Mouse (Mus musculus) heart, postnatal 0 days (tissue): ENCODE measurements around the gene Lin7a. TPM values are rescaled to one million over a fixed set of nuclear protein-coding genes. Genes with fewer than 3 reads are reported as not detected.

Source experiments
- ATAC-seq: fragments of 200-750 bp; cut with Nextera tagmentation; 2 replicates; pipeline ENCODE4 v1.8.0; 2017; ENCODE audit warnings: low read depth, moderate number of reproducible peaks, moderate library complexity; ENCODE audit not compliant: insufficient read depth
- DNase-seq: peaks from one replicate; pipeline ENCODE4 v3.0.0-alpha.2; 2016; ENCODE audit warnings: low spot score
- H3K27ac ChIP-seq: fragments of 300-500 bp; sonication (generic); 2 replicates; pipeline ENCODE4 v1.5.1; 2014; ENCODE audit warnings: low read depth, mild to moderate bottlenecking
- H3K27me3 ChIP-seq: fragments of 300-500 bp; sonication (generic); 2 replicates; pipeline ENCODE4 v1.6.1; 2014; ENCODE audit warnings: low read length, mixed read lengths; ENCODE audit not compliant: control insufficient read depth, insufficient read depth
- H3K36me3 ChIP-seq: fragments of 300-500 bp; sonication (generic); replicated peaks from 2 replicates; pipeline ENCODE4 v1.6.1; 2014; ENCODE audit warnings: low read length, mixed read lengths; ENCODE audit not compliant: control insufficient read depth, insufficient read depth
- H3K4me1 ChIP-seq: fragments of 300-500 bp; sonication (generic); 2 replicates; pipeline ENCODE4 v1.6.1; 2014; ENCODE audit warnings: antibody characterized with exemption; ENCODE audit not compliant: control insufficient read depth, insufficient read depth
- H3K4me2 ChIP-seq: fragments of 300-500 bp; sonication (generic); 2 replicates; pipeline ENCODE4 v1.6.1; 2014; ENCODE audit warnings: low read depth, mild to moderate bottlenecking, low read length, moderate library complexity
- H3K4me3 ChIP-seq: fragments of 300-500 bp; sonication (generic); 2 replicates; pipeline ENCODE4 v1.5.1; 2014; ENCODE audit warnings: low read depth, low read length
- H3K9ac ChIP-seq: fragments of 300-500 bp; sonication (generic); replicated peaks from 2 replicates; pipeline ENCODE4 v1.6.1; 2014; ENCODE audit warnings: low read depth, low read length, mixed read lengths
- H3K9me3 ChIP-seq: fragments of 300-500 bp; sonication (generic); replicated peaks from 2 replicates; pipeline ENCODE4 v1.6.1; 2016; ENCODE audit warnings: low read length; ENCODE audit not compliant: control insufficient read depth
- CTCF ChIP-seq: IDR thresholded peaks from 2 replicates; pipeline ENCODE4 v1.5.1; 2016; ENCODE audit warnings: antibody characterized with exemption, control low read depth, low read depth
- EP300 ChIP-seq: IDR thresholded peaks from 2 replicates; pipeline ENCODE4 v1.6.1; 2016; ENCODE audit warnings: antibody characterized with exemption, low read depth
- WGBS: fragments of 180-500 bp; shearing (Covaris S2); extraction: QIAGEN DNeasy Blood & Tissue Kit; methylation state at CpG from one replicate; pipeline ENCODE4 v1.1.7; 2014; 5-methylcytosine and 5-hydroxymethylcytosine counted together
- polyA plus RNA-seq: library from polyadenylated mRNA; unstranded; fragments of >200 nt; fragmentation: Nextera tagmentation; extraction: Ambion mirVana; gene quantifications from 2 replicates; pipeline ENCODE4 v1.2.1, GENCODE M21; 2015
- total RNA-seq: library from RNA; depleted of rRNA; stranded (reverse); fragments of >200 nt; gene quantifications from 2 replicates; pipeline ENCODE4 v1.2.3, GENCODE M21; 2014; ENCODE audit warnings: low replicate concordance

Lin7a gene
- total and polyA plus RNA-seq, 2 experiments from 2014 or later: 1.00 to 8.2 TPM

GRCm38 (mm10) chr10:107238151-107238860 lies 33.2 kb upstream of the Lin7a start:
- no peak for ATAC-seq
- WGBS: 53% methylated on average over 2 of the region's 2 CpGs
- no peak overlapping the region for H3K4me3 ChIP-seq
- H3K4me1 ChIP-seq: no peaks in the 10 kb centered on the region
- TF ChIP-seq CTCF (no peak), EP300 (no peak)
- H3K27me3 ChIP-seq: no peaks in the 10 kb centered on the region
- no peak overlapping the region for H3K9ac ChIP-seq
- H3K27ac ChIP-seq: no peak overlapping the region
- H3K9me3 ChIP-seq: no peaks in the 10 kb centered on the region
- DNase-seq: no peak
- no peaks in the 10 kb centered on the region for H3K36me3 ChIP-seq
- no peak overlapping the region for H3K4me2 ChIP-seq

GRCm38 (mm10) chr10:107238861-107239435 lies 32.5 kb upstream of the Lin7a start:
- H3K36me3 ChIP-seq: no peaks in the 10 kb centered on the region
- H3K9me3 ChIP-seq: no peaks in the 10 kb centered on the region
- H3K27me3 ChIP-seq: no peaks in the 10 kb centered on the region
- no peak overlapping the region for H3K9ac ChIP-seq
- no peak for DNase-seq
- TF ChIP-seq CTCF: no peak
- no peak for TF ChIP-seq EP300
- H3K4me2 ChIP-seq: no peak overlapping the region
- no peak overlapping the region for H3K27ac ChIP-seq
- ATAC-seq: no peak
- H3K4me1 ChIP-seq: no peaks in the 10 kb centered on the region
- H3K4me3 ChIP-seq: no peak overlapping the region
- 65% methylated on average over 3 of the region's 3 CpGs for WGBS

GRCm38 (mm10) chr10:107239651-107240330 lies 31.7 kb upstream of the Lin7a start:
- Histone ChIP-seq H3K9ac (no peak overlapping the region), H3K27ac (no peak overlapping the region)
- no peak for TF ChIP-seq CTCF
- TF ChIP-seq EP300: no peak

GRCm38 (mm10) chr10:107240446-107240845 lies 31.0 kb upstream of the Lin7a start:
- Histone ChIP-seq H3K4me3 (no peak overlapping the region), H3K4me1 (no peaks in the 10 kb centered on the region), H3K27ac (no peak overlapping the region), H3K9me3 (no peaks in the 10 kb centered on the region), H3K27me3 (no peaks in the 10 kb centered on the region), H3K4me2 (no peak overlapping the region), H3K9ac (no peak overlapping the region), H3K36me3 (no peaks in the 10 kb centered on the region)
- DNase-seq (no peak), ATAC-seq (no peak)
- TF ChIP-seq CTCF (no peak), EP300 (no peak)
- WGBS: 71% methylated on average over 1 of the region's 1 CpGs

More at GRCm38 (mm10) chr10:107239651-107240330, 31.7 kb upstream of the Lin7a start:
- no peaks in the 10 kb centered on the region for H3K27me3 ChIP-seq
- no peak overlapping the region for H3K4me3 ChIP-seq
- H3K36me3 ChIP-seq: no peaks in the 10 kb centered on the region
- WGBS: 74% methylated on average over 2 of the region's 2 CpGs
- no peak overlapping the region for H3K4me2 ChIP-seq
- no peaks in the 10 kb centered on the region for H3K4me1 ChIP-seq
- H3K9me3 ChIP-seq: no peaks in the 10 kb centered on the region
- no peak for ATAC-seq
- no peak for DNase-seq

DNA sequence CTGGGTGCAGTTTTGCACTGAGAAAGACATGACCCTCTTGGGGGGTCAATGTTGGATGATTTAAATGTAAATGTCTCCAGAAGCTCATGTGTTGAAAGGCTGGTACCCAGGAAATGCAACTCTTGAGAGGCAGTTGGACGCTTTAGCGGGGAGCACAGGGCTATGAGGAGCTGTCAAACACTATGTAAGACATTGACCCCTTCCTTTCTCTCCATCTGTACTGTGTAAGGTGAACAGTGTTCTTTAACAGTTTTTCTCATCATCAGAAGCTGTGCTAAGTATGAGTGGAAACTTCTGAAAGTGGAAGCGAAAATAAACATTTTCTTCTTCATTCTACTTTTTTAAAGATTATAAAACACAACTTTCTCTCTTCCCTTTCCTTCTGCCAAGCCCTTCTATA lies 30.5 kb upstream of the Lin7a start:
- no peaks in the 10 kb centered on the region for H3K36me3 ChIP-seq
- H3K9me3 ChIP-seq: no peaks in the 10 kb centered on the region
- H3K9ac ChIP-seq: no peak overlapping the region
- TF ChIP-seq EP300: no peak
- no peak for TF ChIP-seq CTCF
- H3K27me3 ChIP-seq: no peaks in the 10 kb centered on the region
- no peak overlapping the region for H3K4me2 ChIP-seq
- WGBS: 78% methylated on average over 3 of the region's 3 CpGs
- DNase-seq: no peak
- no peak overlapping the region for H3K27ac ChIP-seq
- no peaks in the 10 kb centered on the region for H3K4me1 ChIP-seq
- H3K4me3 ChIP-seq: no peak overlapping the region
- no peak for ATAC-seq
